Mouse (Mus musculus) hindbrain, embryonic 12.5 days (tissue): Measurements from ENCODE around the gene St7. TPM values are rescaled to one million over a fixed set of nuclear protein-coding genes. Genes with fewer than 3 reads are reported as not detected.

ENCODE experiments used
- ATAC-seq: fragments of 200-750 bp; cut with Nextera tagmentation; 2 replicates; pipeline ENCODE4 v1.8.0; 2017; ENCODE audit warnings: moderate TSS enrichment; ENCODE audit not compliant: low FRiP score
- H3K27ac ChIP-seq: fragments of 300-500 bp; sonication (generic); 2 replicates; pipeline ENCODE4 v1.5.1; 2016; ENCODE audit warnings: mild to moderate bottlenecking
- H3K27me3 ChIP-seq: fragments of 300-500 bp; sonication (generic); 2 replicates; pipeline ENCODE4 v1.6.1; 2016; ENCODE audit warnings: mild to moderate bottlenecking
- H3K36me3 ChIP-seq: fragments of 300-500 bp; sonication (generic); 2 replicates; pipeline ENCODE4 v1.6.1; 2016; ENCODE audit warnings: mild to moderate bottlenecking
- H3K4me1 ChIP-seq: fragments of 300-500 bp; sonication (generic); 2 replicates; pipeline ENCODE4 v1.6.1; 2016
- H3K4me2 ChIP-seq: fragments of 300-500 bp; sonication (generic); replicated peaks from 2 replicates; pipeline ENCODE4 v1.6.1; 2016; ENCODE audit warnings: mild to moderate bottlenecking
- H3K4me3 ChIP-seq: fragments of 300-500 bp; sonication (generic); 2 replicates; pipeline ENCODE4 v1.5.1; 2016; ENCODE audit warnings: mild to moderate bottlenecking
- H3K9ac ChIP-seq: fragments of 300-500 bp; sonication (generic); 2 replicates; pipeline ENCODE4 v1.6.1; 2016; ENCODE audit warnings: mild to moderate bottlenecking, moderate library complexity
- H3K9me3 ChIP-seq: fragments of 300-500 bp; sonication (generic); replicated peaks from 2 replicates; pipeline ENCODE4 v1.6.1; 2016; ENCODE audit warnings: mild to moderate bottlenecking
- WGBS: fragments of 180-500 bp; shearing (Covaris S2); methylation state at CpG from one replicate; pipeline ENCODE4 v1.1.7; 2016; 5-methylcytosine and 5-hydroxymethylcytosine counted together
- polyA plus RNA-seq: library from polyadenylated mRNA; unstranded; fragments of >200 nt; fragmentation: Nextera tagmentation; extraction: Ambion mirVana; gene quantifications from 2 replicates; pipeline ENCODE4 v1.2.1, GENCODE M21; 2016

Gene St7
- polyA plus RNA-seq, 1 experiment from 2014 or later = 49.1 TPM

DNA sequence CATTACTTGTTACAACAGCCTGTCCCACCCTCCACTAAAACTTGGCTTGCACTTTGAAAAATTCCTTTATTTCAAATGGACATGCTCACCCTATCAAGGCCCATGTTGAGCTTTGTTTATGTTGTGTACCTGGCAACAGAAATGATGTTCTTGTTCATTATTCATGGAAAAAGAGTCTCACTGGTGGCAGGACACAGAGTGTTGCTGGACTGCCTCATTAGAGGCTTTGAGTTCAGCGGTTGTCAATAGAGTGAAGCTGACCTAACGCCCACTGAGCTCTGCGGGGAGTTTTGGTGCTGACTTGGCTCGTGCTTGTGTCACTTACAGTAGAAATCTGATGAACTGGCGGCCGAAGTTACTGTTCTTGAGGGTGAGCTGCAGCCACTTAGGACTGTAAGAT, 195.0 kb downstream of the St7 start:
- H3K27ac ChIP-seq = no peak overlapping the region
- H3K36me3 ChIP-seq = peaks cover 21% of the 10 kb centered on the region
- H3K9me3 ChIP-seq = no peaks in the 10 kb centered on the region
- H3K27me3 ChIP-seq = no peaks in the 10 kb centered on the region
- no peak overlapping the region for H3K4me3 ChIP-seq
- no peaks in the 10 kb centered on the region for H3K4me1 ChIP-seq
- H3K9ac ChIP-seq = no peak overlapping the region
- no peak overlapping the region for H3K4me2 ChIP-seq
- WGBS = 79% methylated on average over 6 of the region's 6 CpGs
- no peak for ATAC-seq

DNA sequence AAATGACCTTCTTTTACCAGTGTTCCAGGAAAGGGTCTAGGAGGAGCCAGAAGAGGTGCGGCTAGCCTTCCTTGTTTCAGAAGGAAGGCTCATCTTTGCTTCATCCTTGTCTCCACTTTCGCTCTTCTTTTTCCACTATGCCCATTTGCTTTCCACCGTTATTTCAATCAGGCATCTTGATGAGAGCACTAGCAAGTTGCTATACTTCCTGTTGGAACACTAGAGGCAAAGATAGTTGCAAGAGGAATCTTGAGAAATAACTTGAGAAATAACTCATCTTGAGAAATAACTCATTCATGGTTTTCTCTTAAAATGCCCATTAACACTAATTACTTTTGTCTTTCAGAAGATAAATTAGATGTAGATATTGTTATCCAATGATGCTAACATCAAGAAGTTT, 202.8 kb downstream of the St7 start:
- whole genome bisulfite sequencing = 94% methylated on average over 3 of the region's 3 CpGs
- H3K27ac ChIP-seq = no peak overlapping the region
- H3K9me3 ChIP-seq = no peaks in the 10 kb centered on the region
- H3K27me3 ChIP-seq = no peaks in the 10 kb centered on the region
- no peaks in the 10 kb centered on the region for H3K4me1 ChIP-seq
- no peak overlapping the region for H3K9ac ChIP-seq
- H3K36me3 ChIP-seq = 0 out of 2 replicates have a peak, but pooled peaks cover 7% of the 10 kb centered on the region
- H3K4me2 ChIP-seq = no peak overlapping the region
- no peak overlapping the region for H3K4me3 ChIP-seq
- no peak for ATAC-seq

DNA sequence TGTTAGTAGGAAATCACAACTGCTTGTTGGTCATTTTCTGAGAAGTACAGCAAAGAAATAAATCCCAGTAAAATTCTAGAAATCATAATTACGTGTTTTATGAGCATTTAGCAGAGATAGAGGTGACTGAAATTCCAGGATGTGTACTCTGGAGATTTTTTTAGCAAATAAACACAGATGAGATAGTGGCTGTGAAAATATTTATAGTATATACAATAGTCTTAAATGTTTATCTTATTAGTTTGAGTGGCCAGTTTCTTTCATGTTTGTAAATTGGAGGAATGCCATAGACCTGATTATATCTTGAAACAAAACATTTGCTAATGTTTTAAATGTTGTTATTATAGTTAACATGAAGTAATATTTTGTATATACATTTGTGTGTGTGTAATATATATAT, 205.8 kb downstream of the St7 start:
- Histone ChIP-seq H3K9ac (no peak overlapping the region), H3K4me1 (no peaks in the 10 kb centered on the region), H3K4me3 (no peak overlapping the region), H3K9me3 (no peaks in the 10 kb centered on the region), H3K27ac (no peak overlapping the region), H3K36me3 (0 out of 2 replicates have a peak, but pooled peaks cover 3% of the 10 kb centered on the region), H3K4me2 (no peak overlapping the region), H3K27me3 (no peaks in the 10 kb centered on the region)
- 85% methylated on average over 1 of the region's 1 CpGs for WGBS
- ATAC-seq = no peak

DNA sequence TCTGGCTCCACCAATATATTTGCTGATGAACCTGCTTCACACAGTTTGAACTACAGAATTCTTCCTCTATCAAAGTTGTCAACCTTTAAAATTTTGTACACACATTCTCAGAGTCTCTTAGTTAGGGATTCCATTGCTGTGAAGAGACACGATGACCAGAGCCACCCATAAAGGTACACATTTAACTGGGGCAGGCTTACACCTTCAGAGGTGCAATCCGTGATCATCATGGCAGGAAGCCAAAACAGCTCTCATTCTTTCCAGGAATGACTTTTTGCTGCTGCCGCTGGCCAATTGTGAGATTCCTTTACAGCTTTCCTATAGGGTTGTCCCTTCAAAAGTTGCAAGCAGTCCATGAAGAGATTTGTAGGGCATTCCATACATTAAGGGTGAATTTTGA, 210.6 kb downstream of the St7 start:
- H3K36me3 ChIP-seq = 0 out of 2 replicates have a peak, but pooled peaks cover 3% of the 10 kb centered on the region
- H3K9ac ChIP-seq = no peak overlapping the region
- no peak overlapping the region for H3K4me3 ChIP-seq
- no peaks in the 10 kb centered on the region for H3K9me3 ChIP-seq
- WGBS = 87% methylated on average over 3 of the region's 3 CpGs
- no peaks in the 10 kb centered on the region for H3K27me3 ChIP-seq
- ATAC-seq = no peak
- H3K27ac ChIP-seq = no peak overlapping the region
- H3K4me2 ChIP-seq = no peak overlapping the region
- peaks cover 13% of the 10 kb centered on the region for H3K4me1 ChIP-seq

DNA sequence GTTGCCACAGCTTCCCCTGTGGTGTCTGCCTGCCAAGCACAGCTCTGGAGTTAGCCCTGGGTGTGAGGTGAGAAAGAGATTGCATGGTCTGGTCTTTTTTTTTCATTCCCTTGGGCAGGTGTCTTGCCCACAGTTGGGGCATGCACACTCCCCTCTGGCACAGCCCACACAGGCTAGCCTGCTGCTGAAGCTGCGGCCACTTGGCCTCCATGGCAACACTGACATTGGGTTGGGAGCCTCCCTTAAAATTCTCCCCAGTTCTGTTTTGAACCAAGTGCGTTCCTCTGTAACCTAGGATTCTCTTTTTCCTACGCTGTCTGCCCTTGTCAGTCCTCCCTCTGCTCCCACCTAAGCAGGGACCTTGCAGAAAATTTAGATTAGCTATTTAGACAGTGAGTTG, 213.0 kb downstream of the St7 start:
- Histone ChIP-seq H3K36me3 (0 out of 2 replicates have a peak, but pooled peaks cover 3% of the 10 kb centered on the region), H3K27ac (no peak overlapping the region), H3K27me3 (no peaks in the 10 kb centered on the region), H3K4me2 (no peak overlapping the region), H3K4me1 (peaks cover 13% of the 10 kb centered on the region), H3K4me3 (no peak overlapping the region), H3K9ac (no peak overlapping the region), H3K9me3 (no peaks in the 10 kb centered on the region)
- ATAC-seq = no peak
- 36% methylated on average over 3 of the region's 3 CpGs for WGBS

DNA sequence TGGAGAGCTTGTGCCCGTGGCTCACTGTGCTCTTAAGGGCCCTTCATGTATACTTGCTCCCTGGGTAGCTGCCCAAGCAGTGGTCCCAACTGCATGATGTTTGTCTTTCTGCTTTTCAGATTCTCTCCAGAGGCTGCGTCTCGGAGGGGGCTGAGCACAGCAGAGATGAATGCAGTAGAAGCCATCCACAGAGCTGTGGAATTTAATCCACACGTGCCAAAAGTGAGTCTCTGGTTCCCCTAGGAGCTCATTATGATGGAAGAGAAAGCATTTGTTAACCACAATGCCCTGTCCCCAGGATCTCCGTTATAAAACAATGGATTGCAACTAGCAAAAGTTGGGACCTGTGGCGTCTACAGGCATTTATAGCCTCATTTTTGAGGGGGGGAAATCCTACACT, 213.6 kb downstream of the St7 start:
- peaks cover 3% of the 10 kb centered on the region; the same call in 1 of the 2 replicates for H3K36me3 ChIP-seq
- no peak for ATAC-seq

DNA sequence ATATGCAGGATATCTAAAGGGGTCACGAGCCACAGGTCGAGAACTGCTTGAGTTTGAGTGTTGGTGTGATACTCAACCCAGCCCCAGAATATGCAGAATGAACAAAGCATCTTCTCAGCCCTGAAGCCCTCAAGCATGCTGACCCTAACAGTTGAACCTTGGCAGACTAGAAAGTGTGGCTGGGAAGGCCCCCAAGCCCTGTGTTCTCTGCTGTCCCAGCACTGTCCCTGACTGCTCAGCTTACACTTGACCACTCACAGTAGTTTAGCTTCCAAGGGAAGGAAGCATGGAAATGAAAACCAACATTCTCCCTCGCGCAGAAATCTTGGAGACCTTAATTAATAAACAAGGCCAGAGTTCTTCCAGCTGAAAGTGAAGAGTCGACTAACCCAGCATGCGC, 219.6 kb downstream of the St7 start:
- H3K4me3 ChIP-seq = no peak overlapping the region
- ATAC-seq = no peak
- H3K9ac ChIP-seq = no peak overlapping the region
- WGBS = 77% methylated on average over 6 of the region's 6 CpGs
- no peaks in the 10 kb centered on the region for H3K4me1 ChIP-seq
- no peaks in the 10 kb centered on the region for H3K27me3 ChIP-seq
- no peaks in the 10 kb centered on the region for H3K9me3 ChIP-seq
- no peak overlapping the region for H3K4me2 ChIP-seq
- H3K36me3 ChIP-seq = peaks cover 10% of the 10 kb centered on the region; the same call in 1 of the 2 replicates
- no peak overlapping the region for H3K27ac ChIP-seq

More for the DNA sequence above, 213.6 kb downstream of the St7 start:
- Histone ChIP-seq H3K4me3 (no peak overlapping the region), H3K9me3 (no peaks in the 10 kb centered on the region), H3K9ac (no peak overlapping the region), H3K27ac (no peak overlapping the region), H3K27me3 (no peaks in the 10 kb centered on the region), H3K4me1 (peaks cover 13% of the 10 kb centered on the region), H3K4me2 (no peak overlapping the region)
- 17% methylated on average over 6 of the region's 6 CpGs for WGBS

DNA sequence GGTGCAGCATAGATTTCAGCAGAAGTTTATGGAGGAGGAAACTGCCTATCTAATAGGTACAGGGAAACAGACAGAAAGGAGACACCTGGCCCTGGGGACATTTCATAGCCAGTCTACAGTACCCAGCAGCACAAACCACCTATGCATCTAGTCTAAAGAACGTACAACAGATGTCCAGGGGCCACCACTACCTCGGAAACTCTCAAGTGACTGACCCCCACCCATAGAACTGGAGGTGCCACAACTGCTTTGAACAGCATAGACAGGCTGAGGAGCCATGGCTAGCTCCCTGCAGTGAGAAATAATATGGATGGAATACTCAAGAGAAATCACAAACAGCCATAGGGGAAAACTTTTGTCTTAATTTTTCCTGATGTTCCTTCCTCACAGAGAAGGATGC, 220.1 kb downstream of the St7 start:
- peaks cover 10% of the 10 kb centered on the region; the same call in 1 of the 2 replicates for H3K36me3 ChIP-seq
- no peak overlapping the region for H3K9ac ChIP-seq
- no peak overlapping the region for H3K4me2 ChIP-seq
- WGBS = 74% methylated on average over 2 of the region's 2 CpGs
- H3K27me3 ChIP-seq = no peaks in the 10 kb centered on the region
- H3K27ac ChIP-seq = no peak overlapping the region
- ATAC-seq = no peak
- H3K9me3 ChIP-seq = no peaks in the 10 kb centered on the region
- H3K4me3 ChIP-seq = no peak overlapping the region
- no peaks in the 10 kb centered on the region for H3K4me1 ChIP-seq

DNA sequence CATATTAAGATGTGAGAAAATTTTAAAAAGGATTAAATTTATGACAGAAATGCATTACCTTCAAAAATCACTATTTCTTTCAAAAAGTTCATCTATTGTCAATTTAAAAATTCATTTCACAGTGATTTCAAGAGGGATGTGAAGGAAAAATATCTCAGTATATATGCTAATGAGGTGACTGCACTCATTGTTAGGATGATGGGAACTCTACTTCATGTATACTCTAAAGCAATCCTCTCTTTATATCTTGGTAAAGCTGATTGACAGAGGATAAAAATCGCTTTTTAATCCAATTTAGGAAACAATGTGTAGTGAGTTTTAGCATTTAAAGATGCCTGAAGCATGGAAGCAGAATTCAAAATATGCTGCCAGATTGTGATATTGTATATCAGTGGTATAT, 220.6 kb downstream of the St7 start:
- no peak for ATAC-seq
- Histone ChIP-seq H3K27ac (no peak overlapping the region), H3K4me2 (no peak overlapping the region), H3K27me3 (no peaks in the 10 kb centered on the region), H3K4me1 (no peaks in the 10 kb centered on the region), H3K9me3 (no peaks in the 10 kb centered on the region), H3K9ac (no peak overlapping the region), H3K4me3 (no peak overlapping the region), H3K36me3 (peaks cover 10% of the 10 kb centered on the region; the same call in 1 of the 2 replicates)
- WGBS = 89% methylated on average over 1 of the region's 1 CpGs

DNA sequence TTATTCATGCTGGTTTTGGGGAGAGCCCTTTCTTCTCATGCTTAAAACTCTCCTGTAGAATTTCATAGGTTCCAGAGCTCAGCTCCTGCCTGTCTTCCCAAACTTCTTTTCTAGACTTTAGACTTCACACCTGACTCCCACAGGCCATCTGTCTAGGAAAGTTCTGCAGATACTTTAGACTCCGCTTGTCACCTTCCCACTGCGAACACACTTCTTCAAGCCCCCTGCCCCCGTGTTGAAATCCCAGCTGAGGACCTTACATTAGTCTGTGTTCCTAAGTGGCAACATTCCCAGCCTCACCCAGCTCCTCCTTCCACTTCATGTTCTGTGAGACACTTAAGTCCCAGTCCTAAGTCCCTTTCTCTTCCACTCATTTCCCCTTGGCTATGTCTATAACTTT, 221.6 kb downstream of the St7 start:
- Histone ChIP-seq H3K27me3 (no peaks in the 10 kb centered on the region), H3K27ac (no peak overlapping the region), H3K4me1 (no peaks in the 10 kb centered on the region), H3K4me3 (no peak overlapping the region), H3K4me2 (no peak overlapping the region), H3K9me3 (no peaks in the 10 kb centered on the region), H3K36me3 (peaks cover 12% of the 10 kb centered on the region; the same call in 1 of the 2 replicates), H3K9ac (no peak overlapping the region)
- ATAC-seq = no peak
- WGBS = 85% methylated on average over 3 of the region's 3 CpGs

DNA sequence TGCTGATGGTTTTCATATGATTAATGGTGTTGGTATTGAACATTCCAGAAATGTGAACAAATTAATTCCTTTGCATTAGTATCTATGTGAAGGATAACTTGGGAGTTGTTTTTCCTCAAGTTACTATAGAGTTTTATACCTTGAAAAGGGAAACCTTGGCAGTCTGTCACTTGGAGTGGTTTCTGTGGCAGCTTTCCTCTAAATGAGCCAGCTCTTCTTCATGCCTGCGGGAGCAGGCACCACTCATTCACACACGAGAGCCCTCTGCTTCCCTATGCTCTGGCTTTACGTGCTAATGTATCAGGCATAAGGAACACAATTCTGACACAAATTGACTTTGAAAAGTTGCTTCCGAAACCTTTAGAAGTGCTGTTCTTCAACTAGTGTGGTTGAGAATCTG, 224.5 kb downstream of the St7 start:
- Histone ChIP-seq H3K4me2 (no peak overlapping the region), H3K27me3 (no peaks in the 10 kb centered on the region), H3K4me3 (no peak overlapping the region), H3K36me3 (peaks cover 21% of the 10 kb centered on the region), H3K27ac (no peak overlapping the region), H3K9me3 (no peaks in the 10 kb centered on the region), H3K4me1 (no peaks in the 10 kb centered on the region), H3K9ac (no peak overlapping the region)
- no peak for ATAC-seq
- WGBS = 87% methylated on average over 4 of the region's 4 CpGs

DNA sequence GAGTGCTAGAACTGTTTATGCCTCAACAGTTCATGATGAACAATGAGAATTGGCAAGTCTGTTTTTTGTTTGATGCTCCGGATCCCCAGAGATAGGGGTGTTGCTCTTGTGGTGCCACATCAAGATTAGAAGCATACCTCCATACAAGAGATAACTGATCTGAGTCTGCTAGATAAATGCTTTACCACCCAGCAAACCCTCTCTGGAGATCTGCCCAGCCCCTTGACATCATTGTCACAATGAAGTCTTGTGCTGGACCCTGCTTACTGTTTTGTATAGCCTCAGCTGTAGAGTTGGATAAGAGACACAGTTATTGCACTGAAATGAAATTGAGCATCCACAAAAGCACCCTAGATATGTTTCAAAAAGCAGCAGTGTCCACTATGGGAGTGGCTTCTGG, 229.4 kb downstream of the St7 start:
- H3K4me1 ChIP-seq = no peaks in the 10 kb centered on the region
- peaks cover 30% of the 10 kb centered on the region for H3K36me3 ChIP-seq
- no peak for ATAC-seq
- no peak overlapping the region for H3K4me2 ChIP-seq
- H3K4me3 ChIP-seq = no peak overlapping the region
- H3K9me3 ChIP-seq = no peaks in the 10 kb centered on the region
- no peak overlapping the region for H3K9ac ChIP-seq
- WGBS = 80% methylated on average over 1 of the region's 1 CpGs
- no peaks in the 10 kb centered on the region for H3K27me3 ChIP-seq
- H3K27ac ChIP-seq = no peak overlapping the region

DNA sequence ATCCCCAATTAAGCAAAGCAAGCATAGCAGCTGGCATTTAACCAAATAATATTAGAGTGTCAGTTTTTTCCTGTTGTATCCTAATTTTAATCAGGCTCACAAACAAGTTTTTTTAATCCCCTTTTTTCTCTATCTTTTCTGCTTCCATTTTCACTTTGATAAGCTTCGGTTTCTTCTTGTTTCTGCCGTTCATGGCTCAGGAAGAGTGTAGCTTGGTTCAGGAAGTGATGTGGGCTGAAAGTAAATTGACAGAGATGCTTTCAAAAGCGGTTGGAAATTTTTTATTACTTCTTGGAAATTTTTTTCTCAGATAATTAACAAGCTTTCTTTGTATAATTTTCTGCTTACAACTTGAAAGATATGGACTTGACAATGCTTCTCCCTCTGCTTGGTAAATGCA, 230.2 kb downstream of the St7 start:
- no peak overlapping the region for H3K9ac ChIP-seq
- no peak overlapping the region for H3K27ac ChIP-seq
- no peak overlapping the region for H3K4me3 ChIP-seq
- H3K27me3 ChIP-seq = no peaks in the 10 kb centered on the region
- H3K4me1 ChIP-seq = no peaks in the 10 kb centered on the region
- H3K36me3 ChIP-seq = peaks cover 30% of the 10 kb centered on the region
- H3K9me3 ChIP-seq = no peaks in the 10 kb centered on the region
- no peak overlapping the region for H3K4me2 ChIP-seq
- ATAC-seq = no peak
- 86% methylated on average over 3 of the region's 3 CpGs for WGBS
